In the genomic region with DNA sequence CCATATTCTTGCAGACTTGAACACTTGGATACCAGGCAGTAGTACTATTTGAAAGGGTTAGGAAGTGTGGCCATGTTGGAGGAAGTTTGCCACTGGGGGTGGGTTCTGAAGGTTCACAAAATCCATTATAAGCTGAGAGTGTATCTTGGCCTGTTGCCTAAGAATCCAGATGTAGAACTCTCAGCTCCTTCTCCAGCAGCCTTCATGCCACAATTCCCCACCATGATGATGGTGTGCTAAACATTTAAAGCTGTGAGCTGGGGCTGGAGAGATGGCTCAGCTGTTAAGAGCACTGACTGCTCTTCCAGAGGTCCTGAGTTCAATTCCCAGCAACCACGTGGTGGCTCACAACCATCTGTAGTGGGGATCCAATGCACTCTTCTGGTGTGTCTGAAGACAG, we compare ENCODE assay signal across 27 mouse cellular contexts.
DNase-seq lines count a peak whose midpoint lies in the region; ATAC-seq and TF ChIP-seq lines count a peak whose summit lies in the region.
"Had no signal": no experiment of that assay in that cellular context is flagged by ENCODE, and none has a peak within 500 bp of the region (broad histone marks: within the 10 kb centered on the region; RNA-seq: fewer than 3 reads in every experiment).

No protein-coding gene starts in this region.

- no peak overlapping the region for H3K4me2 ChIP-seq in limb, embryonic 14.5 days (replicated peaks; ENCODE audit: low read depth, low read length, severe bottlenecking)
- no peak overlapping the region for H3K4me2 ChIP-seq in lung, embryonic 16.5 days (ENCODE audit: low read depth, low read length)
- H3K4me2 ChIP-seq: embryonic facial prominence, embryonic 15.5 days; heart, embryonic 12.5 days; heart, embryonic 15.5 days; hindbrain, embryonic 13.5 days had no signal

- no peaks in the 10 kb centered on the region for H3K9me3 ChIP-seq in limb, embryonic 14.5 days (ENCODE audit: control insufficient read depth, low read length)
- H3K9me3 ChIP-seq in limb, embryonic 10.5 days (replicated peaks) = no peaks in the 10 kb centered on the region
- no peaks in the 10 kb centered on the region for H3K9me3 ChIP-seq in lung, embryonic 16.5 days (ENCODE audit: control insufficient read depth, low read length)
- H3K9me3 ChIP-seq: embryonic facial prominence, embryonic 15.5 days; heart, embryonic 12.5 days; heart, embryonic 15.5 days; hindbrain, embryonic 10.5 days had no signal

- no peak overlapping the region for H3K27ac ChIP-seq in limb, embryonic 14.5 days (replicated peaks; ENCODE audit: low read depth, low read length)
- H3K27ac ChIP-seq in limb, embryonic 10.5 days = no peak overlapping the region
- no peak overlapping the region for H3K27ac ChIP-seq in lung, embryonic 16.5 days (ENCODE audit: low read length)
- H3K27ac ChIP-seq: embryonic facial prominence, embryonic 15.5 days; gastrocnemius, adult 2 months; heart, embryonic 15.5 days; hindbrain, embryonic 10.5 days; hindbrain, embryonic 13.5 days had no signal

- no peak overlapping the region for H3K9ac ChIP-seq in limb, embryonic 14.5 days (ENCODE audit: low read depth, low read length, severe bottlenecking)
- H3K9ac ChIP-seq in lung, embryonic 16.5 days (ENCODE audit: low read length) = no peak overlapping the region
- H3K9ac ChIP-seq: embryonic facial prominence, embryonic 15.5 days; forebrain, postnatal 0 days; heart, embryonic 12.5 days; heart, embryonic 15.5 days; hindbrain, embryonic 13.5 days had no signal

- ATAC-seq in limb, embryonic 14.5 days (ENCODE audit: low FRiP score, low read depth) = no peak
- ATAC-seq in lung, embryonic 16.5 days (ENCODE audit: low read depth) = peak; percentile 59
- ATAC-seq: CD4-positive, CD25-positive, alpha-beta regulatory T cell, adult 4 months; forebrain, embryonic 14.5 days; forebrain, postnatal 0 days; hindbrain, embryonic 16.5 days had no signal

- no peaks in the 10 kb centered on the region for H3K36me3 ChIP-seq in limb, embryonic 14.5 days (ENCODE audit: control insufficient read depth, insufficient read depth, low read length)
- no peaks in the 10 kb centered on the region for H3K36me3 ChIP-seq in limb, embryonic 10.5 days
- no peaks in the 10 kb centered on the region for H3K36me3 ChIP-seq in lung, embryonic 16.5 days (ENCODE audit: control insufficient read depth, insufficient read depth, low read length)
- H3K36me3 ChIP-seq: embryonic facial prominence, embryonic 15.5 days; heart, embryonic 12.5 days; heart, embryonic 15.5 days; hindbrain, embryonic 10.5 days; hindbrain, embryonic 13.5 days had no signal

- H3K27me3 ChIP-seq in limb, embryonic 14.5 days (ENCODE audit: control insufficient read depth, insufficient read depth, low read length) = no peaks in the 10 kb centered on the region
- no peaks in the 10 kb centered on the region for H3K27me3 ChIP-seq in limb, embryonic 10.5 days (ENCODE audit: low read depth, poor library complexity, severe bottlenecking)
- no peaks in the 10 kb centered on the region for H3K27me3 ChIP-seq in lung, embryonic 16.5 days (ENCODE audit: control insufficient read depth, insufficient read depth, low read depth, low read length)
- H3K27me3 ChIP-seq: embryonic facial prominence, embryonic 15.5 days; heart, embryonic 12.5 days; heart, embryonic 15.5 days; hindbrain, embryonic 13.5 days had no signal

- H3K4me3 ChIP-seq in limb, embryonic 14.5 days (replicated peaks; ENCODE audit: low read length) = no peak overlapping the region
- H3K4me3 ChIP-seq in limb, embryonic 10.5 days = no peak overlapping the region
- no peak overlapping the region for H3K4me3 ChIP-seq in lung, embryonic 16.5 days (ENCODE audit: low read length)
- H3K4me3 ChIP-seq: embryonic facial prominence, embryonic 15.5 days; gastrocnemius, adult 2 months; heart, embryonic 12.5 days; heart, embryonic 15.5 days; hindbrain, embryonic 10.5 days; hindbrain, embryonic 13.5 days had no signal

- TF ChIP-seq POLR2A in limb, embryonic 14.5 days (IDR thresholded peaks at IDR 0.05; ENCODE audit: borderline replicate concordance, extremely low read depth, insufficient read depth, insufficient read length) = no peak

- 81% methylated on average over 1 of the region's 1 CpGs for WGBS in limb, embryonic 14.5 days
- 90% methylated on average over 1 of the region's 1 CpGs for WGBS in limb, embryonic 10.5 days
- 63% methylated on average over 1 of the region's 1 CpGs for WGBS in lung, embryonic 16.5 days

- H3K4me1 ChIP-seq in limb, embryonic 14.5 days (ENCODE audit: control insufficient read depth, insufficient read depth, low read length) = peaks cover 18% of the 10 kb centered on the region
- H3K4me1 ChIP-seq in limb, embryonic 10.5 days = peaks cover 22% of the 10 kb centered on the region
- H3K4me1 ChIP-seq in lung, embryonic 16.5 days (replicated peaks; ENCODE audit: control insufficient read depth, insufficient read depth, low read length) = peaks cover 4% of the 10 kb centered on the region; the same call in 1 of the 2 replicates
- H3K4me1 ChIP-seq: heart, embryonic 12.5 days; heart, embryonic 15.5 days; hindbrain, embryonic 10.5 days had no signal

- peak; percentile 60 for DNase-seq in limb, embryonic 14.5 days (ENCODE audit: low spot score)
- DNase-seq in limb, embryonic 10.5 days (ENCODE audit: low spot score) = no peak
- DNase-seq in lung, adult 18-20 months = no peak
- DNase-seq in 3T3-L1 (ENCODE audit: low read depth, low spot score) = peak; percentile 27
- no peak for DNase-seq in left cerebral cortex, adult 18-20 months (ENCODE audit: low spot score in 2 of 2)
- DNase-seq: adrenal gland, adult 8-10 months; adrenal gland, postnatal 25 days; cerebellum, adult 11-12 months; cerebellum, adult 8-10 months; cerebellum, postnatal 10 days; cerebellum, postnatal 36 days; embryo, embryonic 11 days; forebrain, postnatal 0 days; gastrocnemius, adult 2 months; gastrocnemius, postnatal 25 days; heart, adult 18-20 months; heart, postnatal 10 days; heart, postnatal 36 days had no signal

Comparison
In these comparisons a context has a peak if more than half of its experiments do, and no peak if none do; other contexts are left out.
1. DNase-seq: peak in limb, embryonic 14.5 days (single experiment) and 3T3-L1 (single experiment); none in limb, embryonic 10.5 days (single experiment), lung, adult 18-20 months (0 of 2) and left cerebral cortex, adult 18-20 months (0 of 2).